Mouse (Mus musculus) kidney, embryonic 14.5 days (tissue): ENCODE measurements around the gene Rapgef1. TPM values are rescaled to one million over a fixed set of nuclear protein-coding genes. Genes with fewer than 3 reads are reported as not detected.

Experiments
- ATAC-seq: fragments of 200-750 bp; cut with Nextera tagmentation; 2 replicates; pipeline ENCODE4 v1.8.0; 2017; ENCODE audit warnings: moderate number of reproducible peaks, mild to moderate bottlenecking, moderate TSS enrichment, moderate library complexity; ENCODE audit not compliant: low FRiP score, low TSS enrichment
- H3K27ac ChIP-seq: fragments of 300-500 bp; sonication (generic); 2 replicates; pipeline ENCODE4 v1.5.1; 2014; ENCODE audit warnings: low read depth, mild to moderate bottlenecking, low read length, moderate library complexity, mixed read lengths
- H3K27me3 ChIP-seq: fragments of 300-500 bp; sonication (generic); 2 replicates; pipeline ENCODE4 v1.6.1; 2014; ENCODE audit warnings: mild to moderate bottlenecking, low read length; ENCODE audit not compliant: control insufficient read depth, insufficient read depth
- H3K36me3 ChIP-seq: fragments of 300-500 bp; sonication (generic); 2 replicates; pipeline ENCODE4 v1.6.1; 2014; ENCODE audit warnings: low read length, mixed read lengths; ENCODE audit not compliant: control insufficient read depth, insufficient read depth
- H3K4me1 ChIP-seq: fragments of 300-500 bp; sonication (generic); 2 replicates; pipeline ENCODE4 v1.6.1; 2014; ENCODE audit warnings: low read length, mixed read lengths; ENCODE audit not compliant: control insufficient read depth, insufficient read depth
- H3K4me2 ChIP-seq: fragments of 300-500 bp; sonication (generic); replicated peaks from 2 replicates; pipeline ENCODE4 v1.6.1; 2014; ENCODE audit warnings: low read depth, mild to moderate bottlenecking, low read length
- H3K4me3 ChIP-seq: fragments of 300-500 bp; sonication (generic); 2 replicates; pipeline ENCODE4 v1.5.1; 2014; ENCODE audit warnings: mild to moderate bottlenecking, low read length
- H3K9ac ChIP-seq: fragments of 300-500 bp; sonication (generic); 2 replicates; pipeline ENCODE4 v1.6.1; 2014; ENCODE audit warnings: low read depth, mild to moderate bottlenecking, low read length, moderate library complexity
- H3K9me3 ChIP-seq: fragments of 300-500 bp; sonication (generic); 2 replicates; pipeline ENCODE4 v1.6.1; 2016; ENCODE audit warnings: low read length; ENCODE audit not compliant: control insufficient read depth
- WGBS: fragments of 180-500 bp; shearing (Covaris S2); extraction: QIAGEN DNeasy Blood & Tissue Kit; methylation state at CpG from one replicate; pipeline ENCODE4 v1.1.7; 2014; 5-methylcytosine and 5-hydroxymethylcytosine counted together
- polyA plus RNA-seq: library from polyadenylated mRNA; unstranded; fragments of >200 nt; fragmentation: Nextera tagmentation; extraction: Ambion mirVana; gene quantifications from 2 replicates; pipeline ENCODE4 v1.2.1, GENCODE M21; 2014

Gene Rapgef1
- polyA plus RNA-seq, 1 experiment from 2014 or later: 16.6 TPM

- Histone ChIP-seq H3K4me2 (no peak overlapping the region), H3K36me3 (no peaks in the 10 kb centered on the region), H3K27ac (peak overlapping the region; percentile 4; the same call in 1 of the 2 replicates), H3K4me3 (no peak overlapping the region), H3K4me1 (peaks cover 53% of the 10 kb centered on the region), H3K9me3 (no peaks in the 10 kb centered on the region), H3K27me3 (no peaks in the 10 kb centered on the region; the same call in 1 of the 2 replicates), H3K9ac (no peak overlapping the region)
- WGBS: 0% methylated on average over 4 of the region's 4 CpGs
- peak; percentile 62; the same call in 1 of the 2 replicates for ATAC-seq
Observed at GRCm38 (mm10) chr2:29663260-29663877, 43.8 kb downstream of the Rapgef1 start.

- 88% methylated on average over 5 of the region's 5 CpGs for WGBS
- Histone ChIP-seq H3K4me3 (no peak overlapping the region), H3K4me2 (no peak overlapping the region), H3K27ac (no peak overlapping the region), H3K27me3 (no peaks in the 10 kb centered on the region), H3K9ac (no peak overlapping the region), H3K4me1 (peaks cover 48% of the 10 kb centered on the region), H3K36me3 (no peaks in the 10 kb centered on the region), H3K9me3 (no peaks in the 10 kb centered on the region)
- no peak for ATAC-seq
Observed at GRCm38 (mm10) chr2:29665421-29665820, 45.9 kb downstream of the Rapgef1 start.

DNA sequence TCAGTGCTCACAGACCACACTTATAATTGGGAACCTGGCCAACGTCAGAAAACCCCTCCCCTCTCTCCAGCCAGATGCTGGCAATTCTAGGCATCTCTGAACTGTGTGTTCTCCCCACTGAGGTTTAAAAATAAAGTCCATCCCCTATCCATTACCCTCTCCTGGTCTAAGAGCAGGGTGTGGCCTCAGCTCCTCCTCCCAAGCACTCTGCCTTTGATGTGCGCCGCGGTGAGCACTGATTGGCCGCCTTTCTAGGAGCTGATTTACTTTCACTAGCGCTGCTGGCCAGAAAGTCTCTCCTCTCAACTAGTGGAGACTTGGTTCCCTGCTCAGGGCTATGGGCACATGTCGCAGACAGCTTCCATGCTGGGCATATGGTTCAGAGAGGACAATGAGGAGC is 47.1 kb downstream of the Rapgef1 start:
- 9% methylated on average over 7 of the region's 7 CpGs for WGBS

GRCm38 (mm10) chr2:29667109-29667508 is 47.6 kb downstream of the Rapgef1 start:
- no peaks in the 10 kb centered on the region for H3K36me3 ChIP-seq
- no peak overlapping the region for H3K9ac ChIP-seq
- H3K9me3 ChIP-seq: no peaks in the 10 kb centered on the region
- ATAC-seq: no peak
- H3K4me3 ChIP-seq: no peak overlapping the region
- H3K4me2 ChIP-seq: no peak overlapping the region
- 59% methylated on average over 4 of the region's 4 CpGs for WGBS
- peaks cover 31% of the 10 kb centered on the region for H3K4me1 ChIP-seq
- no peak overlapping the region for H3K27ac ChIP-seq
- no peaks in the 10 kb centered on the region for H3K27me3 ChIP-seq

More for the DNA sequence above, 47.1 kb downstream of the Rapgef1 start:
- peak; percentile 65 for ATAC-seq
- Histone ChIP-seq H3K9ac (no peak overlapping the region), H3K9me3 (no peaks in the 10 kb centered on the region), H3K4me2 (no peak overlapping the region), H3K36me3 (no peaks in the 10 kb centered on the region), H3K4me1 (peaks cover 36% of the 10 kb centered on the region), H3K4me3 (no peak overlapping the region), H3K27ac (no peak overlapping the region), H3K27me3 (no peaks in the 10 kb centered on the region)

- no peak overlapping the region for H3K4me2 ChIP-seq
- ATAC-seq: no peak
- H3K9ac ChIP-seq: no peak overlapping the region
- no peaks in the 10 kb centered on the region for H3K36me3 ChIP-seq
- H3K9me3 ChIP-seq: no peaks in the 10 kb centered on the region
- 81% methylated on average over 7 of the region's 7 CpGs for WGBS
- H3K27ac ChIP-seq: no peak overlapping the region
- H3K27me3 ChIP-seq: no peaks in the 10 kb centered on the region
- H3K4me1 ChIP-seq: peaks cover 21% of the 10 kb centered on the region
- H3K4me3 ChIP-seq: no peak overlapping the region
Observed at GRCm38 (mm10) chr2:29668011-29668691, 48.6 kb downstream of the Rapgef1 start.

- no peak overlapping the region for H3K9ac ChIP-seq
- H3K4me3 ChIP-seq: no peak overlapping the region
- no peak overlapping the region for H3K27ac ChIP-seq
- no peaks in the 10 kb centered on the region for H3K36me3 ChIP-seq
- no peaks in the 10 kb centered on the region for H3K9me3 ChIP-seq
- no peak for ATAC-seq
- 96% methylated on average over 4 of the region's 4 CpGs for WGBS
- no peaks in the 10 kb centered on the region for H3K27me3 ChIP-seq
- peaks cover 17% of the 10 kb centered on the region for H3K4me1 ChIP-seq
- no peak overlapping the region for H3K4me2 ChIP-seq
Observed at GRCm38 (mm10) chr2:29668963-29669362, 49.4 kb downstream of the Rapgef1 start.

DNA sequence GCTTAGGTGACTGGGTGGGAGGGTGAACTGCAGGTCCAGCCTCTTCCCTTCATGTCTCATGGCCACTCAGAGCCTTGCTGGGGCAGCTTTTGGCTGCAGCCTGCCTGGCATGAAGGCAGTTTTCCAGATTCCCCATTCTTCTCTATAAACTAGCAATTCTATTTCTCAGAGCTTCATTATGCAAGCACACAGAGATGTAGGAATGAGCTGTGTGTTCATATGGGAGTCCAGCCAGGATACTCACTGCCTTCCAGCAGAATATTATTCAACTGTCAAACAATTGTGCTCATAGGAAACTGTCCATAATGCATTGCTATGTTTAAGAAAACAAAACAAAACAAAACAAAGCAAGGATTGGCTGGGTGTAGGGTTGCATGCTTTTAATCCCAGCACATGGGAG is 50.2 kb downstream of the Rapgef1 start:
- no peak overlapping the region; the same call in 1 of the 2 replicates for H3K27ac ChIP-seq
- no peaks in the 10 kb centered on the region for H3K27me3 ChIP-seq
- H3K4me1 ChIP-seq: peaks cover 23% of the 10 kb centered on the region
- no peak overlapping the region for H3K9ac ChIP-seq
- ATAC-seq: no peak
- no peaks in the 10 kb centered on the region for H3K9me3 ChIP-seq
- H3K4me3 ChIP-seq: no peak overlapping the region
- H3K4me2 ChIP-seq: no peak overlapping the region
- no peaks in the 10 kb centered on the region for H3K36me3 ChIP-seq

GRCm38 (mm10) chr2:29670231-29670991 is 50.9 kb downstream of the Rapgef1 start:
- Histone ChIP-seq H3K4me1 (peaks cover 23% of the 10 kb centered on the region), H3K4me2 (no peak overlapping the region), H3K9ac (no peak overlapping the region), H3K27me3 (no peaks in the 10 kb centered on the region), H3K36me3 (no peaks in the 10 kb centered on the region), H3K27ac (no peak overlapping the region; the same call in 1 of the 2 replicates), H3K4me3 (no peak overlapping the region), H3K9me3 (no peaks in the 10 kb centered on the region)
- WGBS: 57% methylated on average over 9 of the region's 9 CpGs
- no peak for ATAC-seq

DNA sequence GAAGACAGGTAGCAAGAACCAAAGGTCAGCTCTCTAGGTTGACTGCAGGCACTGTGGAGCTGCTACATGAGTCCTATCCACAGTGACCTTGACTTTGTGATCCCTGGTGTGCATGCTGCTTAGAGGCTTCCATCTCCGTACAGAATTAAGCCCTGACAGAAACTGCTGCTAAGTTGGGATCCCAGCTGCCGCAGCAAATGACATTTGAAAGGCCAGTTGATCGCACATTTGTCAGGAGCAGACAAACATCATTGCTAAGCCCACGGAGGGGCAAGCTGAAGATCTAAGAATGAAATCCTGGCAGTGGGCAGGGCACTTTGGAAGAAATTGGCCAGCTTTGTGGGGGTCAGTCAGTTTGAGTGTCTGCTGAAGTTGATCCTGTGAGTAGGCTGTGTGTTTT is 51.9 kb downstream of the Rapgef1 start:
- 86% methylated on average over 4 of the region's 4 CpGs for WGBS
- H3K9ac ChIP-seq: no peak overlapping the region
- H3K4me3 ChIP-seq: no peak overlapping the region
- no peaks in the 10 kb centered on the region for H3K27me3 ChIP-seq
- H3K9me3 ChIP-seq: no peaks in the 10 kb centered on the region
- no peaks in the 10 kb centered on the region for H3K36me3 ChIP-seq
- no peak overlapping the region for H3K27ac ChIP-seq
- peaks cover 19% of the 10 kb centered on the region for H3K4me1 ChIP-seq
- ATAC-seq: no peak
- H3K4me2 ChIP-seq: no peak overlapping the region
